Mouse (Mus musculus): ENCODE results near the gene Vps37c. TPM values are rescaled to one million over a fixed set of nuclear protein-coding genes. Genes with fewer than 3 reads are reported as not detected.

Vps37c gene
- polyA plus RNA-seq, 1 experiment from 2014 or later, result 31.1 TPM

GRCm38 (mm10) chr19:10723084-10723483 is 34.5 kb downstream of the Vps37c start:
- no peak overlapping the region for H3K9ac ChIP-seq (ENCODE audit: low read length)
- no peaks in the 10 kb centered on the region for H3K36me3 ChIP-seq (ENCODE audit: control insufficient read depth, insufficient read depth, low read length)
- DNase-seq (ENCODE audit: low spot score) (no peak), ATAC-seq (replicated peaks; ENCODE audit: low FRiP score, low TSS enrichment, low read depth) (no peak)
- H3K4me2 ChIP-seq (ENCODE audit: low read length), result no peak overlapping the region
- H3K27me3 ChIP-seq (replicated peaks; ENCODE audit: control insufficient read depth, insufficient read depth, low read length), result no peaks in the 10 kb centered on the region
- 19% methylated on average over 13 of the region's 13 CpGs for WGBS
- peaks cover 15% of the 10 kb centered on the region for H3K4me1 ChIP-seq (replicated peaks; ENCODE audit: control insufficient read depth, insufficient read depth, low read length)
- H3K4me3 ChIP-seq (ENCODE audit: low read depth, low read length), result no peak overlapping the region
- H3K9me3 ChIP-seq (ENCODE audit: control insufficient read depth, low read length), result no peaks in the 10 kb centered on the region
- no peak overlapping the region for H3K27ac ChIP-seq (ENCODE audit: low read depth)

GRCm38 (mm10) chr19:10723649-10724048 is 35.1 kb downstream of the Vps37c start:
- H3K9me3 ChIP-seq (ENCODE audit: control insufficient read depth, low read length), result no peaks in the 10 kb centered on the region
- H3K4me2 ChIP-seq (ENCODE audit: low read length), result no peak overlapping the region
- ATAC-seq (replicated peaks; ENCODE audit: low FRiP score, low TSS enrichment, low read depth), result no peak
- 39% methylated on average over 5 of the region's 5 CpGs for WGBS
- no peaks in the 10 kb centered on the region for H3K36me3 ChIP-seq (ENCODE audit: control insufficient read depth, insufficient read depth, low read length)
- no peak overlapping the region for H3K27ac ChIP-seq (ENCODE audit: low read depth)
- H3K9ac ChIP-seq (ENCODE audit: low read length), result no peak overlapping the region
- no peaks in the 10 kb centered on the region for H3K27me3 ChIP-seq (replicated peaks; ENCODE audit: control insufficient read depth, insufficient read depth, low read length)
- H3K4me3 ChIP-seq (ENCODE audit: low read depth, low read length), result no peak overlapping the region
- DNase-seq (ENCODE audit: low spot score), result no peak
- peaks cover 12% of the 10 kb centered on the region for H3K4me1 ChIP-seq (replicated peaks; ENCODE audit: control insufficient read depth, insufficient read depth, low read length)

GRCm38 (mm10) chr19:10724629-10725363 is 36.3 kb downstream of the Vps37c start:
- Histone ChIP-seq H3K9me3 (ENCODE audit: control insufficient read depth, low read length) (no peaks in the 10 kb centered on the region), H3K27me3 (replicated peaks; ENCODE audit: control insufficient read depth, insufficient read depth, low read length) (no peaks in the 10 kb centered on the region), H3K4me1 (replicated peaks; ENCODE audit: control insufficient read depth, insufficient read depth, low read length) (peaks cover 9% of the 10 kb centered on the region), H3K27ac (ENCODE audit: low read depth) (no peak overlapping the region), H3K36me3 (ENCODE audit: control insufficient read depth, insufficient read depth, low read length) (no peaks in the 10 kb centered on the region), H3K4me3 (ENCODE audit: low read depth, low read length) (no peak overlapping the region), H3K9ac (ENCODE audit: low read length) (no peak overlapping the region), H3K4me2 (ENCODE audit: low read length) (no peak overlapping the region)
- WGBS, result 75% methylated on average over 13 of the region's 13 CpGs
- ATAC-seq (replicated peaks; ENCODE audit: low FRiP score, low TSS enrichment, low read depth), result no peak
- no peak for DNase-seq (ENCODE audit: low spot score)

- H3K27ac ChIP-seq (ENCODE audit: low read depth), result no peak overlapping the region
- H3K4me1 ChIP-seq (replicated peaks; ENCODE audit: control insufficient read depth, insufficient read depth, low read length), result no peaks in the 10 kb centered on the region
- H3K4me3 ChIP-seq (ENCODE audit: low read depth, low read length), result no peak overlapping the region
- DNase-seq (ENCODE audit: low spot score) (no peak), ATAC-seq (replicated peaks; ENCODE audit: low FRiP score, low TSS enrichment, low read depth) (no peak)
- H3K4me2 ChIP-seq (ENCODE audit: low read length), result no peak overlapping the region
- H3K36me3 ChIP-seq (ENCODE audit: control insufficient read depth, insufficient read depth, low read length), result no peaks in the 10 kb centered on the region
- no peaks in the 10 kb centered on the region for H3K9me3 ChIP-seq (ENCODE audit: control insufficient read depth, low read length)
- WGBS, result 86% methylated on average over 10 of the region's 10 CpGs
- no peak overlapping the region for H3K9ac ChIP-seq (ENCODE audit: low read length)
- no peaks in the 10 kb centered on the region for H3K27me3 ChIP-seq (replicated peaks; ENCODE audit: control insufficient read depth, insufficient read depth, low read length)
Measured at GRCm38 (mm10) chr19:10729889-10730288, 41.4 kb downstream of the Vps37c start.

GRCm38 (mm10) chr19:10730469-10730868 is 41.9 kb downstream of the Vps37c start:
- Histone ChIP-seq H3K4me2 (ENCODE audit: low read length) (no peak overlapping the region), H3K27ac (ENCODE audit: low read depth) (no peak overlapping the region), H3K4me1 (replicated peaks; ENCODE audit: control insufficient read depth, insufficient read depth, low read length) (no peaks in the 10 kb centered on the region), H3K9ac (ENCODE audit: low read length) (no peak overlapping the region), H3K27me3 (replicated peaks; ENCODE audit: control insufficient read depth, insufficient read depth, low read length) (no peaks in the 10 kb centered on the region), H3K4me3 (ENCODE audit: low read depth, low read length) (no peak overlapping the region), H3K9me3 (ENCODE audit: control insufficient read depth, low read length) (no peaks in the 10 kb centered on the region), H3K36me3 (ENCODE audit: control insufficient read depth, insufficient read depth, low read length) (no peaks in the 10 kb centered on the region)
- 78% methylated on average over 5 of the region's 5 CpGs for WGBS
- DNase-seq (ENCODE audit: low spot score), result no peak
- no peak for ATAC-seq (replicated peaks; ENCODE audit: low FRiP score, low TSS enrichment, low read depth)

GRCm38 (mm10) chr19:10731975-10732374 is 43.4 kb downstream of the Vps37c start:
- H3K9me3 ChIP-seq (ENCODE audit: control insufficient read depth, low read length), result no peaks in the 10 kb centered on the region
- ATAC-seq (replicated peaks; ENCODE audit: low FRiP score, low TSS enrichment, low read depth) (no peak), DNase-seq (ENCODE audit: low spot score) (no peak)
- no peak overlapping the region for H3K4me3 ChIP-seq (ENCODE audit: low read depth, low read length)
- WGBS, result 91% methylated on average over 7 of the region's 7 CpGs
- no peaks in the 10 kb centered on the region for H3K27me3 ChIP-seq (replicated peaks; ENCODE audit: control insufficient read depth, insufficient read depth, low read length)
- H3K9ac ChIP-seq (ENCODE audit: low read length), result no peak overlapping the region
- H3K4me1 ChIP-seq (replicated peaks; ENCODE audit: control insufficient read depth, insufficient read depth, low read length), result no peaks in the 10 kb centered on the region
- no peak overlapping the region for H3K27ac ChIP-seq (ENCODE audit: low read depth)
- H3K36me3 ChIP-seq (ENCODE audit: control insufficient read depth, insufficient read depth, low read length), result no peaks in the 10 kb centered on the region
- H3K4me2 ChIP-seq (ENCODE audit: low read length), result no peak overlapping the region

- DNase-seq (ENCODE audit: low spot score) (no peak), ATAC-seq (replicated peaks; ENCODE audit: low FRiP score, low TSS enrichment, low read depth) (no peak)
- WGBS, result 94% methylated on average over 7 of the region's 7 CpGs
- no peak overlapping the region for H3K27ac ChIP-seq (ENCODE audit: low read depth)
- no peaks in the 10 kb centered on the region for H3K4me1 ChIP-seq (replicated peaks; ENCODE audit: control insufficient read depth, insufficient read depth, low read length)
- no peaks in the 10 kb centered on the region for H3K36me3 ChIP-seq (ENCODE audit: control insufficient read depth, insufficient read depth, low read length)
- H3K27me3 ChIP-seq (replicated peaks; ENCODE audit: control insufficient read depth, insufficient read depth, low read length), result no peaks in the 10 kb centered on the region
- no peaks in the 10 kb centered on the region for H3K9me3 ChIP-seq (ENCODE audit: control insufficient read depth, low read length)
- H3K4me3 ChIP-seq (ENCODE audit: low read depth, low read length), result no peak overlapping the region
- H3K9ac ChIP-seq (ENCODE audit: low read length), result no peak overlapping the region
- no peak overlapping the region for H3K4me2 ChIP-seq (ENCODE audit: low read length)
Measured at GRCm38 (mm10) chr19:10732741-10733140, 44.2 kb downstream of the Vps37c start.

GRCm38 (mm10) chr19:10733501-10734127 is 45.1 kb downstream of the Vps37c start:
- Histone ChIP-seq H3K27ac (ENCODE audit: low read depth) (no peak overlapping the region), H3K4me1 (replicated peaks; ENCODE audit: control insufficient read depth, insufficient read depth, low read length) (no peaks in the 10 kb centered on the region), H3K36me3 (ENCODE audit: control insufficient read depth, insufficient read depth, low read length) (no peaks in the 10 kb centered on the region), H3K4me3 (ENCODE audit: low read depth, low read length) (no peak overlapping the region), H3K9ac (ENCODE audit: low read length) (no peak overlapping the region), H3K9me3 (ENCODE audit: control insufficient read depth, low read length) (no peaks in the 10 kb centered on the region), H3K4me2 (ENCODE audit: low read length) (no peak overlapping the region), H3K27me3 (replicated peaks; ENCODE audit: control insufficient read depth, insufficient read depth, low read length) (no peaks in the 10 kb centered on the region)
- DNase-seq (ENCODE audit: low spot score) (no peak), ATAC-seq (replicated peaks; ENCODE audit: low FRiP score, low TSS enrichment, low read depth) (no peak)
- WGBS, result 68% methylated on average over 10 of the region's 10 CpGs

- Histone ChIP-seq H3K4me2 (ENCODE audit: low read length) (no peak overlapping the region), H3K4me3 (ENCODE audit: low read depth, low read length) (no peak overlapping the region), H3K36me3 (ENCODE audit: control insufficient read depth, insufficient read depth, low read length) (no peaks in the 10 kb centered on the region), H3K9ac (ENCODE audit: low read length) (no peak overlapping the region), H3K27me3 (replicated peaks; ENCODE audit: control insufficient read depth, insufficient read depth, low read length) (no peaks in the 10 kb centered on the region), H3K9me3 (ENCODE audit: control insufficient read depth, low read length) (no peaks in the 10 kb centered on the region), H3K4me1 (replicated peaks; ENCODE audit: control insufficient read depth, insufficient read depth, low read length) (no peaks in the 10 kb centered on the region), H3K27ac (ENCODE audit: low read depth) (no peak overlapping the region)
- ATAC-seq (replicated peaks; ENCODE audit: low FRiP score, low TSS enrichment, low read depth) (no peak), DNase-seq (ENCODE audit: low spot score) (no peak)
- WGBS, result 81% methylated on average over 7 of the region's 7 CpGs
Measured at GRCm38 (mm10) chr19:10734554-10734953, 46.0 kb downstream of the Vps37c start.
